Mouse (Mus musculus): ENCODE data around the gene B230217C12Rik. TPM values are rescaled to one million over a fixed set of nuclear protein-coding genes. Genes with fewer than 3 reads are reported as not detected.
"Not testable (repeated sequence)": the region's sequence is repeated elsewhere in the genome, so short reads cannot be mapped to it uniquely, and the experiment has no call there.

The B230217C12Rik gene
- polyA plus RNA-seq, 1 experiment from 2014 or later = 14.3 TPM

- DNase-seq (ENCODE audit: low spot score) = no peak
- Histone ChIP-seq H3K4me1 (no peaks in the 10 kb centered on the region), H3K27me3 (ENCODE audit: low read depth, poor library complexity, severe bottlenecking) (no peaks in the 10 kb centered on the region), H3K4me3 (no peak overlapping the region), H3K36me3 (no peaks in the 10 kb centered on the region), H3K9me3 (replicated peaks) (no peaks in the 10 kb centered on the region), H3K27ac (replicated peaks) (no peak overlapping the region)
- 88% methylated on average over 5 of the region's 5 CpGs for WGBS
Observed at GRCm38 (mm10) chr11:97865421-97865820, 24.8 kb downstream of the B230217C12Rik start.

GRCm38 (mm10) chr11:97866091-97866888 is 25.7 kb downstream of the B230217C12Rik start:
- 90% methylated on average over 3 of the region's 3 CpGs for WGBS
- Histone ChIP-seq H3K4me1 (no peaks in the 10 kb centered on the region), H3K4me3 (no peak overlapping the region), H3K27ac (replicated peaks) (no peak overlapping the region), H3K36me3 (no peaks in the 10 kb centered on the region), H3K27me3 (ENCODE audit: low read depth, poor library complexity, severe bottlenecking) (no peaks in the 10 kb centered on the region), H3K9me3 (replicated peaks) (no peaks in the 10 kb centered on the region)
- DNase-seq (ENCODE audit: low spot score) = no peak

DNA sequence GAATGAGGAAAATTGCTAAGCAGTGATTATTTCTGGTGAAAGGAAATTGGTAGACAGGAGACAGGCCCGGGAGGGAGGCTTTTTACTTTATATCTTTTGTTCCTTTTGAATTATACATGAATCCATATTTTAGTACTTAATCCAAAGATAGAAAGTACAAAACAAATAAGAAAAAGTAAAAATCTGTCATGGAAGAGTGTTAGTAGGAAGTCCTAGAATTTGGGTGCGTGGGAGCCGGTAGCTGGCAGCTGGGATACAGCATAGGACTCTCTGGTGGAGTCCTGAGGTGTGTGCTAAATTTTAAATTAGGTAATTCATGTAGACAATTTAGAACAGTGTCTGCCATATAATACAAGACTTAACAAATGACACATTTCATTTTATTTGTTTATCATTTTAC is 27.0 kb downstream of the B230217C12Rik start:
- no peaks in the 10 kb centered on the region for H3K4me1 ChIP-seq
- no peak overlapping the region for H3K4me3 ChIP-seq
- 89% methylated on average over 3 of the region's 3 CpGs for WGBS

DNA sequence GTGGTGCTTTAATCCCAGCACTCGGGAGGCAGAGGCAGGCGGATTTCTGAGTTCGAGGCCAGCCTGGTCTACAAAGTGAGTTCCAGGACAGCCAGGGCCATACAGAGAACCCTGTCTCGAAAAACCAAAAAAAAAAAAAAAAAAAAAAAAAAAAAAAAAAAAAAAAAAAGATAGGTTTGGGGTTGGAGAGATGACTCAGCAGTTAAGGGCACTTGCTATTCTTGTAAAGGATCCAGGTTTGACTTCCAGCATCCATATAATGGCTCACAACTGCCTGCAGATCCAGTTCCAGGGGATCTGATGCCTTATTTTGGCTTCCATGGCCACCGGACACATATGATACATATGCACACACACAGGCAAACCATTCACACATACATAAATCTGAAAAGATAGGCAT is 31.8 kb downstream of the B230217C12Rik start:
- DNase-seq (ENCODE audit: low spot score); H3K4me3 ChIP-seq; H3K36me3 ChIP-seq; H3K27ac ChIP-seq (replicated peaks); H3K4me1 ChIP-seq; H3K27me3 ChIP-seq (ENCODE audit: low read depth, poor library complexity, severe bottlenecking); H3K9me3 ChIP-seq (replicated peaks): not testable (repeated sequence)
- 83% methylated on average over 5 of the region's 5 CpGs for WGBS

More for the DNA sequence above, 27.0 kb downstream of the B230217C12Rik start:
- Histone ChIP-seq H3K27me3 (ENCODE audit: low read depth, poor library complexity, severe bottlenecking) (no peaks in the 10 kb centered on the region), H3K27ac (replicated peaks) (no peak overlapping the region), H3K36me3 (no peaks in the 10 kb centered on the region), H3K9me3 (replicated peaks) (no peaks in the 10 kb centered on the region)
- no peak for DNase-seq (ENCODE audit: low spot score)

DNA sequence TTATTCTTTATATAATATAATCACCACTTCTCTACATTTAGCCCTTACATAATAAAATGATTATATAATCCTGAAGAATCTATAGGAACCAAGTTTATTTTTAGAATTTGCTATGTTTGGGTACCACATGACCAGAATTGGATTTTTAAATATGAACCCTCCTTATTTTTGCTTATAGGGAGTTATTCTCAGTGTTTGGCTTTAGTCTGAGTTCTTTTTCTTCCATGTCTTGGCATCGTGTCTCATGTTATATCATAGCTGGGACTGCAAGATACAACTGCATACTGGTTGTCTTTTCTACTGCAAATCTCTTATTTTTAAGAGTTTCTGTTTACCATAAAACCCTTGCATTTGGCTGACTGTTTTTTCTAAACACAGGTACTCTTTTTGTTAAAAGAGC is 33.8 kb downstream of the B230217C12Rik start:
- Histone ChIP-seq H3K36me3 (no peaks in the 10 kb centered on the region), H3K27me3 (ENCODE audit: low read depth, poor library complexity, severe bottlenecking) (no peaks in the 10 kb centered on the region), H3K27ac (replicated peaks) (no peak overlapping the region), H3K4me1 (no peaks in the 10 kb centered on the region), H3K4me3 (no peak overlapping the region), H3K9me3 (replicated peaks) (no peaks in the 10 kb centered on the region)
- 92% methylated on average over 1 of the region's 1 CpGs for WGBS
- DNase-seq (ENCODE audit: low spot score) = no peak

DNA sequence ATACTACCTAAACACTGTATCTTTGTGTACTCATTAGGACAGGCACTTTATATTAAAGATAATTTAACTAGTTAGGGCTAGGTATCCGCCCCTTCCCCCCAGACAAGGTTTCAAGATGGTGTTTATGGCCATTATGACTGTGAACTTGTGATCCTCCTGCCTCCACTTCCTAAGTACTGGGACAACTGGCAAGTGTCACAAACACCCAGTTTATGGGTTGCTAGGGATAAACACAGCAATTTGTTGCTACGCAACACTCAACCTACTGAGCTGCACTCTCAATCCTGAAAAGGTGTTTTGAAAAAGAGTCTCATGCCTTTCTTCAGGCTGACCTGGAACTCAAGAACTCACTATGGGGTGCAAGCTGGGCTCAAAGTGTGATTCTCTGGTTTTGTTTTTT is 36.8 kb downstream of the B230217C12Rik start:
- Histone ChIP-seq H3K9me3 (replicated peaks) (no peaks in the 10 kb centered on the region), H3K4me1 (no peaks in the 10 kb centered on the region), H3K27ac (replicated peaks) (no peak overlapping the region), H3K36me3 (no peaks in the 10 kb centered on the region), H3K27me3 (ENCODE audit: low read depth, poor library complexity, severe bottlenecking) (no peaks in the 10 kb centered on the region), H3K4me3 (no peak overlapping the region)
- 94% methylated on average over 2 of the region's 2 CpGs for WGBS
- DNase-seq (ENCODE audit: low spot score) = no peak

GRCm38 (mm10) chr11:97880362-97880761 is 39.8 kb downstream of the B230217C12Rik start:
- no peaks in the 10 kb centered on the region for H3K36me3 ChIP-seq
- no peaks in the 10 kb centered on the region; the same call in 1 of the 2 replicates for H3K9me3 ChIP-seq (replicated peaks)
- no peaks in the 10 kb centered on the region for H3K27me3 ChIP-seq (ENCODE audit: low read depth, poor library complexity, severe bottlenecking)
- no peak for DNase-seq (ENCODE audit: low spot score)
- no peak overlapping the region for H3K4me3 ChIP-seq
- H3K4me1 ChIP-seq = 0 out of 2 replicates have a peak, but pooled peaks cover 4% of the 10 kb centered on the region
- WGBS = 93% methylated on average over 4 of the region's 4 CpGs
- no peak overlapping the region for H3K27ac ChIP-seq (replicated peaks)

DNA sequence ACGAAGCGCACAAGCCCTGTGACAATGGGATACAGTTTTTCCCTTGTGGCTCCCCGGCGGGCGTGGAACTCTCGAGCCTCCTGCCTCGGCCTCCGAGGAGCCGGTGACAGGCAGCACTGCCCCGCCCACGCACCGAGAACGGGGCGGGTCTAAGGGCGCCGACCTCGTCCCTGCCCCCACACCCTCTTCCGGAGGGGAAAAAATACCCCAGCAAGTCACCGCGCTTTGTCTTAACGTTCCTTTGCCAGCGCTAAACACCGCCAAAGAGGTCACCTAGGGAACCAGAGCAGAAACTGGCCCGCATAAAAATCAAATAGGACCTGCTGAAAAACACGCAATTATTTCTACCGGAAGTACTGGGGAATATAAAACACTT is 43.0 kb downstream of the B230217C12Rik start:
- peak; percentile 78 for DNase-seq (ENCODE audit: low spot score)
- 5% methylated on average over 26 of the region's 26 CpGs for WGBS
- no peaks in the 10 kb centered on the region; the same call in 1 of the 2 replicates for H3K9me3 ChIP-seq (replicated peaks)
- peak overlapping the region; percentile 89 for H3K27ac ChIP-seq (replicated peaks)
- no peaks in the 10 kb centered on the region for H3K36me3 ChIP-seq
- peak overlapping the region; percentile 68 for H3K4me3 ChIP-seq
- H3K4me1 ChIP-seq = 0 out of 2 replicates have a peak, but pooled peaks cover 4% of the 10 kb centered on the region
- no peaks in the 10 kb centered on the region for H3K27me3 ChIP-seq (ENCODE audit: low read depth, poor library complexity, severe bottlenecking)

DNA sequence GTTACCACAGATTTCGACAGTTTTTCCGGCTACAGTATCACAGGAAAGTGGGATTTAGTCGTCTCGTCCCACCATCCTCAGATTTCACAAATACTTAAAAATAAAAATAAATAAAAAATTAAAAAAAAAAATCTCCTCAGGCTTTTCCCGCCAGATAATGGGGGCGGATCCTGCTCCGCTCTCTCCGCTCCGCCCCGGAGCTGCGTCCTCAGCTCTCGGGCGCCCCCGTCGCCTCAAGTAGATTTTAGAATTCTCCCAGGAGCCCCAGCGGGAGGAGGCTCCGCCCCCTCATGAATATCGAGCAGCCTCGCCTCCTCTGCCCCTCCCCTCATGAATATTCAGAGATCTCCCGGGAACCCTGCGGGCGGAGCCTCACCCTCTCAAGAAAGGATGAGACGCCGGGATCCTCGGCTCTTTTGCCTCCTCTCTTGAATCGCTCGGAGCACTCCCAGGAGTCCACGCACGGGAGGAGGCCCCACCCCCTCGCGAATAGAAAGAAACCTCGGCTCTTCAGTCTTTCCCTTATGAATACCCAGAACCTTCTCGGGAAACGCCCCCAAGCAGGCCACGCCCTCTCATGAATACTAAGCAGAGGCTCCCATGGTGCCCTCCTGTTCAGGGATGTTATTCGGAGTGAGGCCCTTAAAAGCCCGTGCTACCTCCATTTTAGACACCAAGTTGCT is 43.5 kb downstream of the B230217C12Rik start, which contains the start of gene Fbxo47:
Fbxo47 (minus strand) TSS at position 237 of the 683 bp plus-strand sequence.
- peak; percentile 97 for DNase-seq (ENCODE audit: low spot score)
- H3K36me3 ChIP-seq = no peaks in the 10 kb centered on the region
- under 1% methylated on average over 37 of the region's 37 CpGs for WGBS

DNA sequence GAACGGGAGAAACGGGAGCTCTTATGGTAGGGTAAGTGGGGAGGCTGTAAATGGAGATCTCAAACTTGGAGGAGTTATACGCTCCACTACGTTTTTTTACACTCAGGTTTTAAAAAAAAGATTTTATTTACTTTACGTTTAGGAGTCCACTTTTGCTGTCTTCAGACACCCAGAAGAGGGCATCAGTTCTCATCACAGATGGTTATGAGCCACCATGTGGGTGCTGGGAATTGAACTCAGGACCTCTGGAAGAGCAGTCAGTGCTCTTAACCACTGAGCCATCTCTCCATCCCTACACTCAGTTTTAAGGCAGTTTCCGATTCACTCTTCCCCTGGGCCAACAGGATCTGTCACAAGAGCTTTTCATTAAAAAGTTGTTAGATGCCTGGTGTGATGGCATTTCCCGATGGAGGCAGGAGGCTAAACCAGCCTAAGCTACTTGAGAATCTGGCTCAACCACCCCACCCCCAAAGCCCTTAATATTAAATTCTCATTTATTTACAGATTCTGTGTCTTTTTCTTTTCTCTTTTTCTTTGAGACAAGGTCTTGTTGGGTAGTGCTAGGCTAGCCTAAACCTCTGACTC is 44.1 kb downstream of the B230217C12Rik start:
- Histone ChIP-seq H3K4me1 (0 out of 2 replicates have a peak, but pooled peaks cover 4% of the 10 kb centered on the region), H3K27me3 (ENCODE audit: low read depth, poor library complexity, severe bottlenecking) (no peaks in the 10 kb centered on the region), H3K36me3 (no peaks in the 10 kb centered on the region), H3K27ac (replicated peaks) (peak overlapping the region; percentile 89), H3K9me3 (replicated peaks) (no peaks in the 10 kb centered on the region; the same call in 1 of the 2 replicates), H3K4me3 (peak overlapping the region; percentile 68)
- DNase-seq (ENCODE audit: low spot score) = no peak
- whole genome bisulfite sequencing = 29% methylated on average over 7 of the region's 7 CpGs

More for the DNA sequence above, 43.5 kb downstream of the B230217C12Rik start, which contains the start of gene Fbxo47:
- H3K27ac ChIP-seq (replicated peaks) = peak within 1 kb of the TSS; percentile 89
- no peaks in the 10 kb centered on the region; the same call in 1 of the 2 replicates for H3K9me3 ChIP-seq (replicated peaks)
- H3K4me3 ChIP-seq = peak within 1 kb of the TSS; percentile 68
- H3K4me1 ChIP-seq = 0 out of 2 replicates have a peak, but pooled peaks cover 4% of the 10 kb centered on the region
- no peaks in the 10 kb centered on the region for H3K27me3 ChIP-seq (ENCODE audit: low read depth, poor library complexity, severe bottlenecking)

DNA sequence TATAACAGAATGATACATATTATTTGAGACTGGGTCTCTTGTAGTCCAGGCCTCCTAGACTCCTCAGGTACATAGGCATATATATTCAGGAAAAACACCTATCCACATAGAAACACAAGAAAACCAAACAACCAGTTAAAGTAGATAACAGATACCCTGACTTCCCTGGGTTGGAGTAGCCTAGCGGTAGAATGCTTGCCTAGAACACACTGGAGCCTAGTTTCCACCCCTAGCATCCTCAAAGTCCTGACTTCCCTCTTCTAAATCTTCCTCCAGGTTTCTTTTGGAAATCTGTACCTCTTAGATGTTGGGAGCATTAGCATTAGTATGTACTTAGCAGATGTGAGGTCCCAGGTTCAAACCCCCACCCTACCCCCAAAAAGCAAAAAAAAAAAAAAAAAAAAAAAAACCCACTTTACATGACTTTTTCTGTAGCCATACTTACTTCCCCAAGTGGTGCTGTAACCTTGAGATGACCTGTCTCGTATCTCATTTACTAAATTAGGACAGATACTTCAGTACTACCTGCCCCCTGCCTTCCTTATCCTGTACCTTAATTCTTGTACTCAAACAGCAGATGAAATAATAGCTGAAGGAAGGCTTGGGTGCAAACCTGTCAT is 44.8 kb downstream of the B230217C12Rik start:
- no peak for DNase-seq (ENCODE audit: low spot score)
- WGBS = 93% methylated on average over 2 of the region's 2 CpGs
- Histone ChIP-seq H3K27me3 (ENCODE audit: low read depth, poor library complexity, severe bottlenecking) (no peaks in the 10 kb centered on the region), H3K4me3 (peak overlapping the region; percentile 68; the same call in 1 of the 2 replicates), H3K36me3 (no peaks in the 10 kb centered on the region), H3K9me3 (replicated peaks) (no peaks in the 10 kb centered on the region; the same call in 1 of the 2 replicates), H3K4me1 (0 out of 2 replicates have a peak, but pooled peaks cover 4% of the 10 kb centered on the region), H3K27ac (replicated peaks) (peak overlapping the region; percentile 89; the same call in 1 of the 2 replicates)

- no peak for DNase-seq (ENCODE audit: low spot score)
- H3K27me3 ChIP-seq (ENCODE audit: low read depth, poor library complexity, severe bottlenecking) = no peaks in the 10 kb centered on the region
- H3K4me1 ChIP-seq = no peaks in the 10 kb centered on the region
- no peaks in the 10 kb centered on the region for H3K36me3 ChIP-seq
- H3K27ac ChIP-seq (replicated peaks) = no peak overlapping the region
- H3K9me3 ChIP-seq (replicated peaks) = no peaks in the 10 kb centered on the region
- no peak overlapping the region for H3K4me3 ChIP-seq
- WGBS = 82% methylated on average over 5 of the region's 5 CpGs
Observed at GRCm38 (mm10) chr11:97891821-97892220, 51.2 kb downstream of the B230217C12Rik start.

All from midbrain, embryonic 10.5 days (tissue).